Mouse (Mus musculus): Measurements from ENCODE around the gene Tmem239. TPM values are rescaled to one million over a fixed set of nuclear protein-coding genes. Genes with fewer than 3 reads are reported as not detected.
"Not testable (repeated sequence)": the region's sequence is repeated elsewhere in the genome, so short reads cannot be mapped to it uniquely, and the experiment has no call there.

Tmem239 gene
- total RNA-seq (2021), result not detected

- DNase-seq (ENCODE audit: low spot score in 2 of 2), result no peak
- intact Hi-C loops (cut with DNase I), result no loop called here
Measured at GRCm38 (mm10) chr2:130406178-130406577, at the start of gene Tmem239. Tmem239 (plus strand) TSS chr2:130406478.

GRCm38 (mm10) chr2:130357551-130357950 lies 48.7 kb upstream of the Tmem239 start:
- no peak for DNase-seq (ENCODE audit: low spot score in 2 of 2)
- intact Hi-C loops (cut with DNase I), result no loop called here

- no peak for DNase-seq (ENCODE audit: low spot score in 2 of 2)
- intact Hi-C loops (cut with DNase I), result no loop called here
Measured at GRCm38 (mm10) chr2:130358852-130359251, 47.4 kb upstream of the Tmem239 start.

- peak; percentile 33 to 35 for DNase-seq (ENCODE audit: low spot score in 2 of 2)
- intact Hi-C loops (cut with DNase I), result loop anchor here (1.0 kb wide), 1 partner anchor 71 kb away; no protein-coding TSS in a partner anchor
Measured at GRCm38 (mm10) chr2:130362511-130363026, 43.7 kb upstream of the Tmem239 start.

- intact Hi-C loops (cut with DNase I), result no loop called here
- no peak for DNase-seq (ENCODE audit: low spot score in 2 of 2)
Measured at GRCm38 (mm10) chr2:130365211-130366094, 40.8 kb upstream of the Tmem239 start.

GRCm38 (mm10) chr2:130367386-130367785 lies 38.9 kb upstream of the Tmem239 start:
- DNase-seq (ENCODE audit: low spot score in 2 of 2), result no peak

GRCm38 (mm10) chr2:130373026-130373425 lies 33.3 kb upstream of the Tmem239 start:
- DNase-seq (ENCODE audit: low spot score in 2 of 2); intact Hi-C loops (cut with DNase I): not testable (repeated sequence)

More at GRCm38 (mm10) chr2:130367386-130367785, 38.9 kb upstream of the Tmem239 start:
- intact Hi-C loops (cut with DNase I), result no loop called here

GRCm38 (mm10) chr2:130374951-130375350 lies 31.3 kb upstream of the Tmem239 start:
- intact Hi-C loops (cut with DNase I), result no loop called here
- no peak for DNase-seq (ENCODE audit: low spot score in 2 of 2)

- DNase-seq (ENCODE audit: low spot score in 2 of 2), result no peak
- intact Hi-C loops (cut with DNase I), result no loop called here
Measured at GRCm38 (mm10) chr2:130383205-130383604, 23.1 kb upstream of the Tmem239 start.

- no peak for DNase-seq (ENCODE audit: low spot score in 2 of 2)
- intact Hi-C loops (cut with DNase I), result no loop called here
Measured at GRCm38 (mm10) chr2:130383895-130384294, 22.4 kb upstream of the Tmem239 start.

- intact Hi-C loops (cut with DNase I), result no loop called here
- DNase-seq (ENCODE audit: low spot score in 2 of 2), result no peak
Measured at GRCm38 (mm10) chr2:130386212-130386611, 20.1 kb upstream of the Tmem239 start.

- DNase-seq (ENCODE audit: low spot score in 2 of 2), result no peak
- intact Hi-C loops (cut with DNase I), result no loop called here
Measured at GRCm38 (mm10) chr2:130388796-130389195, 17.5 kb upstream of the Tmem239 start.

- intact Hi-C loops (cut with DNase I), result no loop called here
- no peak for DNase-seq (ENCODE audit: low spot score in 2 of 2)
Measured at GRCm38 (mm10) chr2:130390993-130391625, 15.2 kb upstream of the Tmem239 start.

GRCm38 (mm10) chr2:130392836-130393235 lies 13.4 kb upstream of the Tmem239 start:
- intact Hi-C loops (cut with DNase I), result no loop called here
- no peak for DNase-seq (ENCODE audit: low spot score in 2 of 2)

- intact Hi-C loops (cut with DNase I), result no loop called here
- no peak for DNase-seq (ENCODE audit: low spot score in 2 of 2)
Measured at GRCm38 (mm10) chr2:130395696-130396095, 10.6 kb upstream of the Tmem239 start.

- no peak for DNase-seq (ENCODE audit: low spot score in 2 of 2)
- intact Hi-C loops (cut with DNase I), result no loop called here
Measured at GRCm38 (mm10) chr2:130397186-130397985, 8.9 kb upstream of the Tmem239 start, which contains the start of gene Cpxm1. Cpxm1 (minus strand) TSS chr2:130397574.

GRCm38 (mm10) chr2:130398091-130398490 lies 8.2 kb upstream of the Tmem239 start:
- DNase-seq (ENCODE audit: low spot score in 2 of 2), result no peak
- intact Hi-C loops (cut with DNase I), result no loop called here

GRCm38 (mm10) chr2:130400046-130400445 lies 6.2 kb upstream of the Tmem239 start:
- no peak for DNase-seq (ENCODE audit: low spot score in 2 of 2)
- intact Hi-C loops (cut with DNase I), result no loop called here

- intact Hi-C loops (cut with DNase I), result no loop called here
- DNase-seq (ENCODE audit: low spot score in 2 of 2), result no peak
Measured at GRCm38 (mm10) chr2:130401891-130402290, 4.4 kb upstream of the Tmem239 start.

GRCm38 (mm10) chr2:130404939-130405338 lies 1.3 kb upstream of the Tmem239 start, which contains the start of the genes Gm28372 and 1700020A23Rik:
Gm28372 (plus strand) TSS chr2:130405239.
1700020A23Rik (plus strand) TSS chr2:130405259.
- no peak for DNase-seq (ENCODE audit: low spot score in 2 of 2)
- intact Hi-C loops (cut with DNase I), result no loop called here
